Mouse (Mus musculus) cerebellum, adult 2 months (tissue): ENCODE measurements around the gene Sytl2. TPM values are rescaled to one million over a fixed set of nuclear protein-coding genes. Genes with fewer than 3 reads are reported as not detected.
A peak's percentile ranks its signal among the peaks of the same experiment; 100 is the strongest.

Experiments used
- DNase-seq, 2 experiments: peaks; one replicate each; pipeline ENCODE4 v3.0.0; 2021
- H3K27ac ChIP-seq: fragments of 200-500 bp; 2 replicates; pipeline ENCODE4 v1.5.1; 2012; ENCODE audit warnings: low read length, control low read depth, inconsistent platforms; ENCODE audit not compliant: insufficient read depth
- H3K27me3 ChIP-seq: fragments of 200-500 bp; 2 replicates; pipeline ENCODE4 v1.6.1; 2012; ENCODE audit warnings: inconsistent platforms, mild to moderate bottlenecking, low read length, moderate library complexity; ENCODE audit not compliant: control insufficient read depth, insufficient read depth
- H3K4me1 ChIP-seq: fragments of 200-500 bp; 2 replicates; pipeline ENCODE4 v1.6.1; 2011; ENCODE audit warnings: low read length; ENCODE audit not compliant: control insufficient read depth, insufficient read depth
- H3K4me3 ChIP-seq: fragments of 200-500 bp; replicated peaks from 2 replicates; pipeline ENCODE3; 2011; ENCODE audit warnings: mild to moderate bottlenecking, low read depth, low read length, control low read depth; ENCODE audit not compliant: insufficient read depth
- CTCF ChIP-seq: fragments of 200-500 bp; IDR thresholded peaks from 2 replicates; pipeline ENCODE4 v1.5.1; 2011; ENCODE audit warnings: low read depth, mild to moderate bottlenecking, control low read depth, low read length, moderate library complexity, borderline replicate concordance; ENCODE audit not compliant: insufficient read depth
- POLR2A ChIP-seq: fragments of 200-500 bp; IDR thresholded peaks from 2 replicates; pipeline ENCODE4 v1.6.1; 2011; ENCODE audit warnings: low read length, control low read depth, borderline replicate concordance; ENCODE audit not compliant: insufficient read depth
- WGBS: fragments of 180-500 bp; shearing (Covaris S2); methylation state at CpG from one replicate; pipeline ENCODE4 v1.1.7; 2018; 5-methylcytosine and 5-hydroxymethylcytosine counted together
- polyA plus RNA-seq: library from polyadenylated mRNA; depleted of rRNA; stranded (reverse); fragments of >200 nt; gene quantifications from 2 replicates; pipeline ENCODE4 v1.2.3, GENCODE M21; 2012

Gene Sytl2
- polyA plus RNA-seq, 1 experiment = 44.8 TPM

GRCm38 (mm10) chr7:90284793-90285192 is 17.3 kb upstream of the Sytl2 start:
- DNase-seq = no peak
- H3K27ac ChIP-seq = no peak overlapping the region
- H3K4me1 ChIP-seq = no peaks in the 10 kb centered on the region
- no peaks in the 10 kb centered on the region for H3K27me3 ChIP-seq
- H3K4me3 ChIP-seq = no peak overlapping the region
- 65% methylated on average over 7 of the region's 7 CpGs for WGBS
- no peak for TF ChIP-seq CTCF
- no peak for TF ChIP-seq POLR2A

- Histone ChIP-seq H3K4me1 (no peaks in the 10 kb centered on the region), H3K27me3 (no peaks in the 10 kb centered on the region), H3K4me3 (no peak overlapping the region), H3K27ac (no peak overlapping the region)
- WGBS = 89% methylated on average over 6 of the region's 6 CpGs
- TF ChIP-seq POLR2A = no peak
- no peak for TF ChIP-seq CTCF
- DNase-seq = no peak
These were observed 10.2 kb upstream of the Sytl2 start for GRCm38 (mm10) chr7:90291885-90292284.

DNA sequence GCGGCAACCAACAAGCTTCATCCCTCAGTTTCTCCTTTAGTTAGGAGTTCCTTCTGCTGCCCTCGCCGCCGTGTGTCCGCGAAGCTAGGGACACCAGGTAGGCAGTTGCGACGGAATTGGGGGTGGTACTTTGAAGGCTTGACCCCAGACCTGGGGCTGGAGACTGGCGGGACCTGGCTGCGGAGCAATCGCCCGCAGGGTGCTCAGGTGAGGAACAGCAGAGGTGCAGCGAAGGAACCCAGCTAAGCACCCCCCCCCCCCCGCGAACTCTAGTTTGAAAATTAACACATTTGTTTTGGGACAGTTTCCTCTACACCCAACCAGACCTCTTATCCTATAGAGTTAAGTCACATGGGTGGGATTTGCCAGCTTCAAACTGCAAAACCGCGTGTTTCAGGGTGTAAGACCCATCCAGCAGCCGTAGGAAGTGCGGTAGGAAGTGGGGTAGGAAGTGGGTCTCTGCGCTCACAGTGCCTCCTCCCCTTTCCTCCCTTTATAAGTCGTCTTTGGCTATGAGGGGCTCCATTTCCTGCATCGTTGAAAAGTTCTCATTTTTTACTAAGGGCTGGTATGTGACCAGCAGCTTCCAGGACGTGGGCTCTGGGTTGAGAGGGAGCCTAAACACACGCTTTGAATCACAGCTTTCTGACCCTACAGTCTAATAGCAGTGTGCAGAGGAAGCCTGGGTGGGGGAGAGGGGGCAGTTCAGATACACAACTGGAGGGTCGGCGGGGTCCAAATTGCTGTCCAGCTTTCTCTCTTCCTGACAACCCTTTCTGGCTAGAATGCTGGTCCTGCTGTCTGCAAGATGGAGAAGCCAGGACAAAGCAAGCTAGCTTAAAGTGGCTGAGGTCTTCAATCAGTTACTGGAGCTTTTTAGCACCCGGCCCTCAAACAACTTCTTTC is 848 bp downstream of the Sytl2 start:
- DNase-seq = peak in 1 of 2 experiments; percentile 25

GRCm38 (mm10) chr7:90306079-90306478 is 4.0 kb downstream of the Sytl2 start:
- no peak for TF ChIP-seq POLR2A
- TF ChIP-seq CTCF = no peak
- Histone ChIP-seq H3K27me3 (no peaks in the 10 kb centered on the region), H3K4me1 (no peaks in the 10 kb centered on the region; the same call in 1 of the 2 replicates), H3K27ac (no peak overlapping the region), H3K4me3 (no peak overlapping the region)
- WGBS = 26% methylated on average over 3 of the region's 3 CpGs
- no peak for DNase-seq

More for the DNA sequence above, 848 bp downstream of the Sytl2 start:
- Histone ChIP-seq H3K4me3 (peak overlapping the region; percentile 93), H3K27ac (peak overlapping the region; percentile 73), H3K27me3 (no peaks in the 10 kb centered on the region), H3K4me1 (no peaks in the 10 kb centered on the region; the same call in 1 of the 2 replicates)
- TF ChIP-seq CTCF = no peak
- no peak for TF ChIP-seq POLR2A
- WGBS = 5% methylated on average over 27 of the region's 27 CpGs

DNA sequence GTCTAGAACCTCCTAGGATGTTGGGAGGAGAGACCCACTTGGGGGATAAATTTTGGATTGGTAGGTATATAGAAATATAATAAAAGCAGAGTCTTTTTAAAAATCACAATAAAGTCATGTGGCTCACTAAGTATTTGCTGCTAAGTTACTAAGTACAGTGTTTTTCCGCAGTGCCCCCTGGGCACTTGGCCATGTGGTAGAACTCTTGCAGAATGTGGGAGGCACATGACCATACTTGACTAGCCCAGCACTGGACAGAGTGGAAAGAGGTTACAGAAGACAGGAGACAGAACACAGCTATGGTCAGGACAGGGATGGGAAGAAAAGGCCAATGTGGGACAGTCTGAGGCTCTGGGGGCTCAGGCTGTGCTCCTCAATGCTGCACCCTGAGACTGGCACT is 4.9 kb downstream of the Sytl2 start:
- TF ChIP-seq CTCF (no peak), POLR2A (no peak)
- DNase-seq = no peak
- WGBS = 88% methylated on average over 1 of the region's 1 CpGs
- Histone ChIP-seq H3K4me1 (no peaks in the 10 kb centered on the region; the same call in 1 of the 2 replicates), H3K27me3 (no peaks in the 10 kb centered on the region), H3K4me3 (no peak overlapping the region), H3K27ac (no peak overlapping the region)

DNA sequence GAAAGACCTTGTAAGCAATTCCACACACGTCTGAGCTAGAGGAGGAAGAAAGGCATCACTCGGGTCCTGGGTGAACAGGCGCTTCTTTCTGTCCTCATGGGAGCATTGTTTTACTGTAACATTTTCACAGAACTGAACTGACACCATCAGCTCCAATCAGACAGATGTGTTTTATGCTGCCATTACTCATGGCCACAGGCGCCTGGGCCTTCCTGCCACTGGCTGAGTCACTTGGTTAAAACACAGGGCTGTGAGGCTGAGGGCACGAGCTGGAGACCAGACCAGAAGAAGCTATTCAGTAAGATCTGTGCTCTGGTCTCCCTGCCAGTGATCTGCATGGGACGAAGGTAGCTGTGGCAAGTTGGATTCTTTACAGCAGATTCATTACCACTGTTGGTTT is 6.0 kb downstream of the Sytl2 start:
- WGBS = 85% methylated on average over 6 of the region's 6 CpGs
- no peak for DNase-seq
- no peak overlapping the region for H3K4me3 ChIP-seq
- H3K27me3 ChIP-seq = no peaks in the 10 kb centered on the region
- H3K4me1 ChIP-seq = no peaks in the 10 kb centered on the region; the same call in 1 of the 2 replicates
- H3K27ac ChIP-seq = no peak overlapping the region
- no peak for TF ChIP-seq CTCF
- no peak for TF ChIP-seq POLR2A

DNA sequence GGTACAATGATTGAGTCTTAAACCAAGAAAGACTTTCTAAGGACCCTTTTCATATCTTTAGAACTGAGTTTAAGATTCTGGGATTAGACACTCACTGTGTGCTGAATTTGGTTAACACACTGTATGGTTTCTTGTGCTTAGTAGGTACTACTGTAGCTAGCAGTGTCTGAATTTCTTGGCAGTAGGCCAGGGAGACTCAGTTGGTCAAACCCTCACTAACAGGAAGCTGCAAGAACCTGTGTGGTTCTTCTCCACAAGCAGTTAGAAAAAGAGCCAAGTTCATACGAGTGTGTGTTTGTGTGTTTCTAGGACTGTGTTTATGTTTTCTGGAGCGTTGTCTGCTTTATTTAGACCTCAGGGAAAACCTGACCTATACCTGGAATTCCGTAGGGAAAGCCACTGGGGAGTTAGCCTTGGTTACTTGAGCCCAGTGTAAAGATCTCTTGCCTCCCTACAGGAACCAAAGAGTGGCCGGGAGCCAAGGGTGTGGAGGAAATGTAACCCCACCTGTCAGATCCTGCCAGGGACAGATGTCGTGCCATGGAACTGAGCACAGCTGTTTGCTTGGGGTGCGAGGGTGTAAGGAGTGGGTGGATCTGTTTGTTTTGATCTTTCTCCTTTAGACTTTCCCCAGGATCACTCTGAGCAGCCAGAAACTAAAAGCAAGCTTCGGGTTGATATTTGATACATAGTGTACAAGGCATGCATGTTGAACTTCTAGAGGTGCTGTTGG is 10.3 kb downstream of the Sytl2 start:
- Histone ChIP-seq H3K4me3 (no peak overlapping the region), H3K4me1 (no peaks in the 10 kb centered on the region), H3K27ac (no peak overlapping the region), H3K27me3 (no peaks in the 10 kb centered on the region)
- DNase-seq = no peak
- WGBS = 70% methylated on average over 7 of the region's 7 CpGs
- TF ChIP-seq POLR2A (no peak), CTCF (no peak)

GRCm38 (mm10) chr7:90313421-90313820 is 11.4 kb downstream of the Sytl2 start:
- H3K4me3 ChIP-seq = no peak overlapping the region
- H3K27me3 ChIP-seq = no peaks in the 10 kb centered on the region
- no peak for DNase-seq
- no peaks in the 10 kb centered on the region for H3K4me1 ChIP-seq
- H3K27ac ChIP-seq = no peak overlapping the region
- TF ChIP-seq CTCF = no peak
- no peak for TF ChIP-seq POLR2A
- whole genome bisulfite sequencing = 73% methylated on average over 3 of the region's 3 CpGs
